Mouse (Mus musculus): ENCODE data around the gene Stoml1.
"Not testable (repeated sequence)": the region's sequence is repeated elsewhere in the genome, so short reads cannot be mapped to it uniquely, and the experiment has no call there.

Stoml1 gene

DNA sequence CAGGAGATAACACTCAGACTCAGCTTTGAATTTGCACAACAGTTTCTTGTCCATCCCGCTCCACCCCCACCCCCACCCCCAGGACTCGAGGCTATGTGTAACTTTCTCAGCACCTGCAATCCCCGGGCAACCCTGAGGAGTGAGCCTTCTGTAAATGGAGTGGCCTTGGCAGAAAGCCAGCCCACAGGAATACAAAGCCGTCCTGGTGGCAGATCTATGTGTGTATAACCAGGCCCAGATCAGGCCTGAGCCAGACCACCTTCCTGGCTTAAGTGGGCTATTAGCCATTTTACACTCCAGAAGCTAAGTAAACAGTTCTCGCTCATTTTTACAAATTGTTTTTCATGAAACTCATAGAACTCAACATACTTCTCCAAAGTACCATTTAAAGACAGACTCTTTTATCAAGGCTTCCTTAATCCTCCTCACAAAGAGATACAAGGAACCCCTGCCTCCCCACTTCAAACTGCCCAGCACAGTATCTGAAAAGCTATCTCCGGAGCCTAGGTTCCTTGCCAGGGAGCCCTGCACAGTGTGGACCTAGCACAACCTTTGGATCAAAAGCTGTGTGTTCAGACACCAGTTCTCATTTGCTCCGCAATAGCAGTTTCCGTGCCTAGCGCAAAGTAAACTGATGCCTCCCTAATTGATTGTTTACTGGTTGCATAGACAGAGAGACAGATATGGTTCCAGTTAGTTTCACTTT, 11.0 kb upstream of the Stoml1 start:
- in situ Hi-C loops (cut with MboI, MseI) = no loop called here

DNA sequence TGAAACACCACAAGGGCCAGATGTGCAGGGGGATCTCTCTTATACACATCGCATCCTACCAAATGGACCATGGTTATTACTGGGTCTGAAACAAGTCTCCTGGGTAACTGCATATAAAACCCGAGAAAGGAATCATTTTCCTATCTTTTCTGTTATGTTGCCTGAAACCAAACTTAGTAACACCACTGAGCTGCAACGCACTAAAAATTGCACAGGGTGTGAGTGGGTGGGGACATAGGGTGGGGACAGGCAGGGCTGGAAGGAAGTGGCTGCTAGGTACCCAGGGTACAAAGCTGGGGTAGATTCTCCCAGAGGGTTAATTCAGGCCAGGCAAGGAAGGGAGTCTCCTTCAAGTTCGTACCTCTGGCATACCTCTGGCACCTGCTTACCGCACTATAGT, 10.3 kb upstream of the Stoml1 start:
- in situ Hi-C loops (cut with MboI, MseI) = no loop called here

DNA sequence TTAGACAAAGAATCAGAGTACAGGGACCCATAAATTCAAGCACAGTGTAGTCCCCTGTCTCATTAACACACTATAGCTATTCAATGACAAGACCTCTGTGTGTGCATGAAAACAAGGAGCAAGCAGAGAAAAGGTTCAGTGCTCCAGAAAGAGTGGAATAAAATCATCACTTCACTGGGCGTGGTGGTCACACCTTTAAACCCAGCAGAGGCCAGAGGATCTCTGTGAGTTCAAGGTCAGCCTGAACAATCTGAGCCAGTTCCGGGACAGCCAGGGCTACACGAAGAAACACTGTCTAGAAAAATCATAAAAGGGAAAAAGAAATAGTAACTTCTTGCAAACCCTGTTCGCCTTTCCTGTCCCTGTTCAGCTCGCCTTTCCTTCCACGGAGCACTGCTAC, 9.3 kb upstream of the Stoml1 start:
- in situ Hi-C loops (cut with MboI, MseI) = no loop called here

DNA sequence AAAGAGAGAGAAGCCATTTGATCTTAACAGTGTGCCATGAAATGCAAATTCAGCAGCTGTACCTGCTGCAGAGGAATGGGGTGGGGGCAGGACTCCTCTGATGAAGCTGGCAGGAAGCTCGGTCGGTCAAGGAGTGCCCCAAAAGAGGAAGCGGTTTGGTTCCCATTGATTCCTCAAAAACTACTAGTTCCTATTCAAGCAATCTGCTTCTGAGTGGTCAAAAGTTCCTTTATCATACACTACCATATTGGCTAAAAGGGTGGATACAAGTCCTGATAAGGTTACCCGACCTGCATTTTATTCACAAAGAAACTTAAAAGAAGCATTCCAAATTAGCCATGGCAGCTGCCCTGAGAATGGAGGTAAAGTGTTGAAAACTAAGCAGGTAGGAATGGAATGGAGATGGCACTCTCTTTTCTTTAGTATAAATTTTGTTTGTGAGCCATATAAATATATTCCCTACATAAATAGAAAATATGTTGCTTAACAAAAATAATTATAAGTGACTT, 6.8 kb upstream of the Stoml1 start:
- in situ Hi-C loops (cut with MboI, MseI) = no loop called here

DNA sequence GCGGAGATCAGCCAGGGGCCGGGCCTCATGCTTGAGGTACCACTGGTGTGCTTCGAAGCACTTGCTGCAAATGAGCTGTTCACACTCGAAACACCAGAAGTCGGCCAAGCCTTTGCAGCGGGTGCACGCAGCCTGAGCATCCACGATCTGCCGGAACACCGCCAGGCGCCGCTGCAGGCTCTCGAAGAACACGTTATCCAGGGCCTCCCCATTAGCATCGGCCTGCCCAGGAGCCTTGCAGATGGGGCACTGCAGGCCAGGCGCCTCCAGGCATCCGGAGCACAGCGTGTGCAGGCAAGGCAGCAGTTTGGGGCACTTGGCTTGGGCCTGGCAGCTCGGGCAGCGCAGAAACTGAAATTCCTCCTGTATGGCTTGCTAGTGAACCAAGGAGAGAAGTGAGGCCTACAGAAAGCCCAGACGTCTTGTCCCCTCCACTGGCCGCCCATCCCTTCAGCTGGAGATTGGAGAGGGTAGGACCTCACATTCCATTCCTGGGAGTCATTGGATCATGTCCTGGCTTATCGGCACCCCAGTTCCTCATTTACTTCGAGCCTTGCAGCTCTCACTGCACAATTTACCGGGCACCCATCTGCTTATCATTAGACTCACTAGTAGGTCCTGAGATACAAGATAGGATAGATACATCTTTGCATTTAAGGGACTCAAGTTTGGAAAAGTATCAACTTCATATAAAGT, 5.8 kb upstream of the Stoml1 start:
- in situ Hi-C loops (cut with MboI, MseI) = no loop called here

DNA sequence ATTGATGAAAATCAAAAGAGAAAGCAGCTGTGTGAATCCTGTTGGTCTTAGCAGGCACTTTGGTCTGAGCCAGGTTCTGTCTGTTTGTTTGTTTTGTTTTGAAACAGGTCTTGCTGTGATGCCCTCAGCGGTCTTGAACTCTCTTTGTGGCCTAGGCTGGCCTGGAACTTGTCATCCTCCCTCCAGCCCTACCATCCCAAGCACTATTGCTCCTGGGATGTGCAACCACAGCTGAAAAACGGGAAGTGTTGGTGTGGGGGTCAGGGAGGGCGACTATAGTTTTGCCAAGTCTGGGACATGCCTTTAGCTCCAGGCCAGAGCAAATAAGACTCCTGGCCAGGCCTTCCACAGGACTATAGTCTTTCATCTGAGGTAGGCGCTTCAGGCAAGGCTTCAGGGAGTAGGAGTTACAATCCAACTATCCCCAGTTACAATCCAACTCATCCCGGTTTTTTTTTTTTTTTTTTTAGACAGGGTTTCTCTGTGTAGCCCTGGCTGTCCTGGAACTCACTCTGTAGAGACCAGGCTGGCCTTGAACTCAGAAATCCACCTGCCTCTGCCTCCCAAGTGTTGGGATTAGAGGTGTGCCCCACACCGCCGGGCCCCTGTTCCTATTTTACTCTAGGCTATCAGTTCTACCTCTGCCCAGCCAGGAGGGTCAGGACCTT, 4.1 kb upstream of the Stoml1 start:
- in situ Hi-C loops (cut with MboI, MseI) = no loop called here

DNA sequence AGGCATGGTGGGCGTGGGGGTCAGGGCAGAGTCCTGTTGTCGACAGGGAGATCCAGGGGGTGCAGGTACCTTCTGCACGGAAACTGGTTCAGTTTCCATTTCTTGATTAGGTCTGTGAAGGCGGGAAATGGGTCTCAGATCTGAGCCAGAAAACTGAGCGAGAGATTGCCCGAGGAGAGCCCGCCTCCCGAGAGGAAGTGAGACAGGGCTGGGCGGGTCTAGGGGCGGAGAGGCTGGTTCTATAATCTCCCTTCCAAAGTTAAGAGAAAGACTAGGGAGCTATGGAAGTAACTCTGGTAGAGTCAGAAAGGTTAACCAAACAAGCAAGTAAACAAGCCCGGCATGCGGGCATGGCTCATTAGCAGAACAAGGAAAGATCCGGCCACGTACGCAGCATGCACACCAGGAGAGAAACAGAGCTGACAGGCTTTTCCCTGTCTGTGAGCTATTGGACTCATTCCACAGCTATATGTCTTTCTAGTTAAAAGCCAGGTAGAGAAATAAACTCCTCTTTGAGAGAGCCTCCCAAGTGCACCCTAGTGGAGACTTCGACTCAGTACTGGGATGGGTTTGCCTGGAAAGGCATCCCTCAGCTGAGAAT, 3.3 kb upstream of the Stoml1 start, which contains the start of gene Pml:
TSS of gene Pml (minus strand) at position 195 of the 601 bp plus-strand sequence.
- in situ Hi-C loops (cut with MboI, MseI) = no loop called here

DNA sequence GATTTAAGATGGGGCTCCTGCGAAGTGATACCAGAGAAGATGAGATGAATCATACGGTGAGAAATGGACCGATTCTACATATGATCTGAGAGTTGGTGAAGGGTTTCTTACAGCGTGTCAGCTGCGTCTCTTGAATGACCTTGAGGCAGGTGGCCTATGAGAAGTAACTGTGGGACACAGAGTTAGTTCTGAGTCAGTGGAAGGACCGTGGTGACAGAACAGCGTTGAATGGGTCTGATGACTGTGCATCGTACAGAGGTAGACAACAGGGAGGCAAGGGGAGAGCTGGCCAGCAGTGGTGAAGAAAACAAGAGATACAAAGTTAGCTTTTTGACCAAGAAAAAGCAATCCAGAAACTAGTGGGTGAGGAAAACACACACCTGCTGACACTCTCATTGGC, 2.6 kb upstream of the Stoml1 start:
- in situ Hi-C loops (cut with MboI, MseI) = no loop called here

DNA sequence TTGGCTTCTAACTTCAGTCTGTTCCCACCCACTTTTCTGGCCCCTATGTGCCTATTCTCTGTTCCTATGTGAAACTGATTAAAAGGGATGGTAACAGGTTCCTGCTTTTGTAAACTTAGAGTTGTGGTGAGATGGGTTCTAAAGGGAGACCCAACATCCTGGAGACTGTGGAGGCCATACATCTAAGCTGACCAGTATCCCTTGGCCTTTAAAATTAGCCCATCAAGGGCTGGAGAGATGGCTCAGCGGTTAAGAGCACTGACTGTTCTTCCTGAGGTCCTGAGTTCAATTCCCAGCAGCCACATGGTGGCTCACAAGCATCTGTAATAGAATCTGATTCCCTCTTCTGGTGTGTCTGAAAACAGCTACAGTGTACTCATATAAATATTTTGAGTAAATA, 2.2 kb upstream of the Stoml1 start:
- in situ Hi-C loops (cut with MboI, MseI) = not testable (repeated sequence)

DNA sequence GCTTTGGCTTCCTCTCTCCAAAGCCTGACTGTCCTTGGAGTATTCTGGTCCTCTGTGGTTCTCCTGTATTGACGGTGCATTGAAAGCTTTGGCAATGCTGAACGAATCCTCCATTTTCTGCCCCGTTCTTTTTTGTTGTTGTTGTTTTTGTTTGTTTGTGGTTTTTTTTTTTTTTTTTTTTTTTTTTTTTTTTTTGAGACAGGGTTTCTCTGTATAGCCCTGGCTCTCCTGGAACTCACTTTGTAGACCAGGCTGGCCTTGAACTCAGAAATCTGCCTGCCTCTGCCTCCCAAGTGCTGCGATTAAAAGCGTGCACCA, 800 bp downstream of the Stoml1 start:
- in situ Hi-C loops (cut with MboI, MseI) = not testable (repeated sequence)

DNA sequence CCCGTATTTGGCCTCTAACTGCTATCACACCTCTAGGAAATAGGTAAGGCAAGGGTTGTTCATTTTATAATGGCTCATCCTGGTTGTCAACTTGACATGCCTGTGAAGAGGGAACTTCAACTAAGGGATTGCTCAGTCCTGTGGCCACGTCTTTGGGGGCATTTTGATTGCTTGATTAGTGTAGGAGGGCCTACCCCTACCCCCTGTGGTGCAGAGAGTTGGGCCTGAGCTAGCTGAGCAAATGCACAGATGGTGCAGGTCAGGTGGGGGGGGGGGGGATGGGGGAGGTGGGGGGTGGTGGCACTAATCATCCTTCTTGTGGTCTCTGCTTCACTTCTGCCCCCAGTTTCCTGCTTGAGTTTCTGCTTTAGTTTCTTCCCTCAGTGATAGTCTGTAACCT, 2.1 kb downstream of the Stoml1 start:
- in situ Hi-C loops (cut with MboI, MseI) = no loop called here

DNA sequence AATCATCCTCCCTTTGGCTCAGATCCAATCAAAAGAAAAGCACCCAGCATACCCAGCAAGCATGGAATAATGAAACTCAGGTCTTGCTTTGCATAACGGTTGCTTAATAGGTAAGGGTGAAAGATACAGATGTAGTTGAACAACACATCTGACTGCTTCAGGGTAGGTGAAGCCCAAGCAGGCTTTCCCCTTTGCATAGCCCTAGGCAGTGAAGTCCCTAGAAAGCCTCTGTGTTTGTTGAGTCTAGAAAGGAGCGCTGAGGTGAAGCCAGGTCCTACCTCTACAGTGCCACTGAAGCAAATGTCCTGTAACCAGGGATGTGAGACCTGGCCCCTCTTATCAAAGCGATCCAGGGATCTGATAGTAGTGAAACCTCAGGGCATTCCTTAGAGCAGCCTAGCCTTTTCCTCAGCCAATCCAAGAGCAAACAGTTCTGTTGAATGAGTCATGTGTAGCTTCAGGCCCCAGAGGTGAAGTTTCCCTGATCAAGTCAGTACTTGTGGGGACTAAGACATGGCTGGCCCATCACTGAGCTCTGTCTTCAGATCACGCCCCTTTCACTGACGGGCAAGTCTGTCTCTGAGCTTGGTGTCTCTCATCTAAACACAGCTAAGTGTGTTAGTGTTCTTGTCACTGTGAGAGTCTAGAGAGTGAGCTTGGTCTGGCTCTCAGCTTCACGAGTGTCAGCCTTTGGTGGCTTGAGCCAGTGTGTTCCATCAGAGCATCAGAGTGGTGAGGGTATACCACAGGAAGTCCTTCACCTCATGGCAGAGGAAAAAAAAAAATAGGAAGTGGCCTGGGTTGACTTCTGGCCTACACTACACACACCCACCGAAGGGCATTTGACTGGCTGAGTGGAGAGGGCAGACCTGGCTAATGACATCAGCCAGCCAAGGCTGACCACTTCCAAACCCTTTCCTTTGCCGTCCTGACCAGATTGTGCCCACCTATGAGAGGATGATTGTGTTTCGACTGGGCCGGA, 3.0 kb downstream of the Stoml1 start:
- in situ Hi-C loops (cut with MboI, MseI) = no loop called here

DNA sequence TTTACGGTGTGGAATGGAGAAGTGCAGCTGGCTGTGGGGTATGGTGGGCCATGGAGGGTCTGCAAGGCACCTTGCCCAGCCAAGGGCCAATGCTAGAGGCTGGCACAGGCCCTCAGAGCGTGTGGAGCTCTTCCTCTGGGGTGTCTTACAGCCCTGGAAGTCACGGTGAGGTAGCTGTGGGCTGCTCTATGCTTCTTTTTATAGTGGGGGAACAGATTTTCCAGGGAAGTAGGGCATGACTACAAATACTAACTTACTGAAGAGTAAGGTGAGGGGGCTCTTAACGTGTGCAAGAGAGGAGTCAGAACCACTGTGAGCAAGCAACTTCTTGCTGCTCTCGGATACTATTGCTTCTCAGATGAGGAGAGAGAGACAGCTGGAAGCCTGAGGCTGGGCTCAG, 9.5 kb downstream of the Stoml1 start:
- in situ Hi-C loops (cut with MboI, MseI) = no loop called here

DNA sequence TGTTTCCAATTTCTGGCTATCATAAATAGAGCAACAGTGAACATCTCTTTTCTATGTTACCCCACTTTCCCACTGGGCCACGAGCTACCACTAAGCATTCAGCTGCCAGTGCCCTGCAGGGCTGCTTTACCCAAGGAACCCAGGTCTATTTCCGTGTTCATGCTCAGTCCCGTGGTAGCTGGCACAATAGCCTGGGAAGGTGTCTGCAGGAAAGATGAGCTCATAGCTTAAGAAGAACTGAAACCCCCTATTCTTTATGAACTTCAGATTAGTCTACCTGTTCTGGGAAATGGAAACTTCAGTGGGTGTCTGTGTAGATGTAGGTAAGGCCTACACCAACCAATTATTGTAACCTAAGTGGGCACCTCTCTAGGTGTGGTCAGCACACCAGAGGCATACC, 12.4 kb downstream of the Stoml1 start:
- in situ Hi-C loops (cut with MboI, MseI) = no loop called here

DNA sequence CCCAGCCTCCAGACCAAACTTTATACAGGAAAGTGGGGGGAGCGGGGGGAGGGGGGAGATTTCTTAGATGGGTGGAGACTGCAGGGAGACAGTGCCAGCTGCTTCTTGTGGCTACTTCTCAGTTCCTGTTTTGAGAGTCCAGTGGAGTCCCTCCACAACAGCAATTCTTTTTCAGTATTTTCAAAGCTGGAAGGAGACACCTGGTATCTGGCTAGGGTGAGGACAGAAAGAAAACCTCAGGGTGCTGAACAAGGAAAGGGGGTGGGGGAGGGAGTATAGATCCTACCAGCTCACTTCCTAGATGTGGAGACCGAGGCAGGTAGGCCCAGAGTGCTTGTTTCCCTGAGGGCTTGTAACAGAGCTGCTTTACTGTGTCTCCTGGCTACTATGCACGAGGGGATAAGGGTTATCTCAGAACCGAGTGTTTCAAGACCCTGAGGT, 13.6 kb downstream of the Stoml1 start:
- in situ Hi-C loops (cut with MboI, MseI) = no loop called here

DNA sequence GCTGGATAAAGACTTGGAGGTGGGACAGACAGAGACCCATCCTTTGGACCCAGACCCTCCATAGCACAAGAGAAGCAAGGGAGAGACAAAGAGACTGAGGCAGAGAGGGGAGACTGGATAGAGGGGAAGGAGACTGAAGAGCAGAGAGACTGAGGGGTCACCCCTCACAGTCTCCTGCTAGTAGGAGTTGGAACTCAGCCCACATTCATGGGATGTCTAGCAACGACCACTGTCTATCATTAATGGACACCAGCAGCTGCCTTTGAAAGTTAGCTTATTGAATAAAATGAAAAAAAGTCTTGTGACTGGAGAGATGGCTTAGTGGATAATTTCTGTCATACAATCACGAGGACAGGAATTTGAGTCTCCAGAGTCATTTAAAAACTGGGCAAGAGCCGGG, 14.1 kb downstream of the Stoml1 start:
- in situ Hi-C loops (cut with MboI, MseI) = no loop called here

DNA sequence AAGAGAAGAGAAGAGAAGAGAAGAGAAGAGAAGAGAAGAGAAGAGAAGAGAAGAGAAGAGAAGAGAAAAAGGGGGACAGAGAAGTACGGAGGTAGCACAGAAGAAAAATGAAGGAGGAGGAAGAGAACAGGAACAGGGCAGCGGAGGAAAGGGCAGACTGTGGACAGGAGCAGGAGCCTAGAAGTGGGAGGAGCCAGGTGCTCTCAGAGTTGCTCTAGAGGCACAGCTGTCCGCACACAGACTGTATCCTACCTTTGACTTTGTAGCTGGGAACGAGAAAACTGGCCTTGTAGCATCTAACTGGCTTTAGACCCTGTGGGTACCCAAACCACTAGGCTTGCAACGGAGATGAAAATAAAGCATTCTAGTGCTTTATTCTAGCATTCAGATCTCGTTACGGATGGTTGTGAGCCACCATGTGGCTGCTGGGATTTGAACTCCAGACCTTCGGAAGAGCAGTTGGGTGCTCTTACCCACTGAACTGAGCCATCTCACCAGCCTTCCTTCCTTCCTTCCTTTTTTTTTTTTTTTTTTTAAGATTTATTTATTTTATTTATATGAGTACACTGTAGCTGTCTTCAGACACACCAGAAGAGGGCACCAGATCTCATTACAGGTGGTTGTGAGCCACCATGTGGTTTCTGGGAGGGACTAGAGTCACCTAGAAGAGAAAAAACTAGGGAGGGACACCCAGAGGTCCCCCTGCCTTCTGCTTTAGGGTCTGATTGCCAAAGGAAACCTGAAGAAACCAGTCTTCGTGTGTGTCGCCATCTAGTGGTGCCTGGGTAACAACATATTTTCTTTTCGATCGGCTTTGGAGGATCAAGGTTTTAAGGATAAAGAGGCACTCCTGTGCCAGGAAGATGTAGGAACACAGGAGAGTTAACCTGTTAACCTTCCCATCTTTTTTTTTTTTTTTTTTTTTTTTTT, 15.7 kb downstream of the Stoml1 start:
- in situ Hi-C loops (cut with MboI, MseI) = no loop called here

DNA sequence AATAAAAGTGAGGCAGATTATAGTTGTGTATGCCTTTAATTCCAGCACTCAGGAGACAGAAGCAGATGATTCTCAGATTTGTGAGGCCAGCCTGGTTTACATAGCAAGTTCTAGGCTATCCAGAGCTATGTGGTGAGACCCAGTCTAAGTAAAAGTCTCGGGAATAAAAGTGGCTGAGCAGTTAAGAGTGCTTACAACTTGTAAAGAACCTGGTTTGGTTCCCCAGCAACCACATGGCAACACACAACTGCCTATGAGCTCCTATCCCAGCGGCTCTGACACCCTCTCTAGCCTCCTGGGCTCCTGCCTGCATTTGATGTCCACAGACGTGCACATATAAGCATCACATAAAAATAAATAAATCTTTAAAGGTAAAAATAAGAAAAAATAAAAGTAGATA, 17.1 kb downstream of the Stoml1 start:
- in situ Hi-C loops (cut with MboI, MseI) = no loop called here

DNA sequence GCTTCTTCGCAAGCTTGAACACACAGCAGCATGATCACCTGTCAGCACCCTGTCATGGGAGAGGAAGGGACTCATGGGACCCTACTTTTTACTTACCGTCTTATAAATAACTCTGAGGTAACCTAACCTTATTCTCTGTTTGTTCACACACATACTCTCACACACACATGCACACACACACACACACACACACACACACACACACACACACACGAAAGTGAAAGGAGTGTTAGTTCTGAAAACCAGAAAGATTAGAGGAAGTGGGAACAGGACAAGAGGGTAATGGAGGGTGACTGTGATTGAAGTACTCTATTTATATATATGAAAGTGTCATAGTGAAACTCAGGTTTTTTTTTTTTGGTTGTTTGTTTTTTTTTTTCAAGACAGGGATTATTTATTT, 18.1 kb downstream of the Stoml1 start:
- in situ Hi-C loops (cut with MboI, MseI) = no loop called here

DNA sequence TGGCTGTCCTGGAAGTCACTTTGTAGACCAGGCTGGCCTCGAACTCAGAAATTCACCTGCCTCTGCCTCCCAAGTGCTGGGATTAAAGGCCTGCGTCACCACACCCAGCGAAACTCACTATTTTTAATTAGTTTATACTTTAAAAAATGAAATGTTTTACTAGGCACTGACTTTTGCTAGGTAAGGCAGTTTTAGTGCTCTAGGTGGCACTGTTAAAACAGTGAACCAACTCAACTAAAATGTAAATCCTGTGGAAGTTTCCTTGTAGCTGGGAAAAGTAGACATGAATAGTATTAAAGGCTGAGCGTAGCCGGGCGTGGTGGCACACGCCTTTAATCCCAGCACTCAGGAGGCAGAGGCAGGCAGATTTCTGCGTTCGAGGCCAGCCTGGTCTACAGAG, 18.6 kb downstream of the Stoml1 start:
- in situ Hi-C loops (cut with MboI, MseI) = not testable (repeated sequence)
